Mouse (Mus musculus) urinary bladder, adult 2 months (tissue): Measurements from ENCODE around the gene Gm49405. TPM values are rescaled to one million over a fixed set of nuclear protein-coding genes. Genes with fewer than 3 reads are reported as not detected.
A peak's percentile ranks its signal among the peaks of the same experiment; 100 is the strongest.
"Not testable (repeated sequence)": the region's sequence is repeated elsewhere in the genome, so short reads cannot be mapped to it uniquely, and the experiment has no call there.

Source experiments
- DNase-seq: peaks from one replicate; pipeline ENCODE4 v3.0.0; 2022; ENCODE audit warnings: low spot score
- polyA plus RNA-seq: library from polyadenylated mRNA; depleted of rRNA; stranded (reverse); fragments of >200 nt; gene quantifications from 2 replicates; pipeline ENCODE4 v1.2.3, GENCODE M21; 2012; rRNA removed

The Gm49405 gene
- 3.2 and 3.6 TPM in 2 replicates for polyA plus RNA-seq

DNA sequence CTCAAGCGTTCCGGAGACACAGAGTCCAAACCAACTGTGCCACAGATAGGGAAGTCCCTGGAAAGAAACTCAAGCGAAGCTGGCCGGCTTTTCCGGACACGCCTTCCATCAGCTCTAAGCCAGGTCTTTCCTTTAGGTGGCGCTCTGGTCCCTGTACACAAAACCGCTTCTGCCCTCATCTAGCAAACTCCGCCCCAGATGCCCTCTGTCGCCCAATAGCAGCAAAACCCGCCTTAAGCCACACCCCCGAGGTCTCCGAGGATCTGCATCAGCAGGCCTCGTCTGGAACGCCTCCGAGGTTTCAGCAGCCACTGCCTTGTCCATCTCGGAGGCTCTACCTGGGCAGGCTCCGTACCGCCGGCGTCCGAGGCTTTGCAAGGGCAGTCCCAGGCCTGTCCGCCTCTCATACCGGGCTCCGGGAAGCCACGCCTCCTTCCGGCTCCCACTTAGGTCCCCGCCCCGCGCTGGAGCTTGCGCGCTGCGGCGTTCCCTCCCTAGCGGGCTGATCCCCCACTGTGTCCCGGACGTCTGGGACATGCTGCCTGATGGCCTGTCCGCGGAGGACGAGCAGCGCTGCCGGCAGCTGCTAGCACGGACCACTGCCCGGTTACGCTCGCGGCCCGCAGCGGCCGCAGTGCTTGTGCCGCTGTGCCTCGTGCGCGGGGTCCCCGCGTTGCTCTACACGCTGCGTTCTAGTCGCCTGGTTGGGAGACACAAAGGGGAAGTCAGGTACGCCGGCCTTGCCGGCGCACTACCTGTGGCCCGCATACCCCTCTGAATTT is at the start of gene Gm49405, which contains the start of gene Nudt8:
Gene Gm49405 (plus strand): TSS at position 508 of the 782 bp plus-strand sequence.
Gene Nudt8 (plus strand): TSS at position 462 of the 782 bp plus-strand sequence.
- DNase-seq, result peak; percentile 95

DNA sequence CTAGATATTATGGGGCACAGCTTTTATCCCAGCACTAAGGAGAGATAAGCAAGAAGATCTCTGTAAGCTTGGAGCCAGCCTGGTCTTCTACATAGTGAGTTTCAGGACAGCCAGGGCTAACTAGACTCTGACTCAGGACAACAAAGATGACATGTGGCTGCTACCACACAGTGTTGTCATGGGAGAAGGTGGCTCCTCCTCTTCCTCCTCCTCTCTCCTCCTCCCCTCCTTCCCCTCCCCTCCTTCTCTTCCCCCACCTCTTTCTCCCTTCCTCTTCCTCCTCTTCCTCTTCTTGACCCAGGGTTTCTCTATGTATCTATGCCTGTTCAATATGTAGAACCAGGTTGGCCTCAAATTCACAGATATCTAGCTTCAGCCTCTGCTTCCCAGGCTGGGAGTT is 49.0 kb upstream of the Gm49405 start:
- DNase-seq, result no peak

DNA sequence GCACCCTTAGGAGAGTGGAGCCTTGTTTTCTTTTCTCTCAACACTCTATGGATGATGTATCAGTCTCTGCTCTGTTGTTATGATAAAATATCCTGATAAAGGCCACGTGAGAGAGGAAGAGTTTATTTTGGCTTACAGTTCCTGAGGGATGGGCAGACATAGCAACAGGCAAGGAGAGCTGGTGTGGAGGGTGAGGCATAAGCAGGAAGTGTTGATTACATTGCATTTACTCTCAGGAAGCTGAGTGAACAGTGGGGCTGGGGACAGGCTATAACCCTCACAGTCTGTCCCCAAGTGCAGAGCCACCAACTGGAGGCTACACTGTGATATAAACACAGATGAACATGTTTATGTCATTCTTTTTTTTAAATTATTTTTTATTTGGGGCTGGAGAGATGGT is 48.3 kb upstream of the Gm49405 start:
- no peak for DNase-seq

DNA sequence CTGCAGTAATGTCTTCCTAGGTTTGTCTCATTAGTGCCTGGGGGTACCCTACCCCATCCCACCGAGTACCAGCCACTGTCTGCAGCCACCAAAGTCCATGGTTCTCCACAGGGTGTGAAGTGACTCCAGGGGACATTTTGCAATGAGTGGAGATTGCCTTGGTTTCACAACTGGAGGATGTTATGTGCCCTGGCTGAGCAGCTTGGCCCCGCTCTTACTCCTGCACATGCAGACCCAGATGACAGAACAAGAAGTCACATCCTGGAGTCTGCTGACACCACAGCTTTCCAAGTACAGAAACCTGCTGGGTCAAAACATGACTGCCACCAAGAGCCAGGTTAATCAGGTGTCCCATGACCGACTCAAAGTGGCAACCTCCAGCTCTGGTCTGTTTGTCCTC is 45.4 kb upstream of the Gm49405 start:
- DNase-seq, result no peak

DNA sequence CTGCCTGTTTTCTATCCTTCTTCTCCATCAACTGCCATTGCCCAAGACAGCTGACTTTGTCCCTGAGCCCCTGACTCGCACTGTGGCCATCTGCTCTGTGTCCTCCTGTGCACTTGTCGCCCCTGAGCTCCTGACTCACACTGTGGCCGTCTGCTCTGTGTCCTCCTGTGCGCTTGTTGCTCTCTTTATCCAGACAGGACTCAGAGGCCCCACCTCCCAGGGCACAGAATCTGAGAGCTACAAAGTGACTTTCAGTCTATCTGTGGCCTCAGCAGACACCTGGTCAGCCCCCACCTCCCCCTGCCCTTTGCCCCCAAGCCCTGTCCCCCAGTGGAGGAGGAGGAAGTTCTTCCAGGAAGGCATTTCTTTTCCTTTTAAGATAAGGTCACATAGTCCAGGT is 44.6 kb upstream of the Gm49405 start:
- no peak for DNase-seq

DNA sequence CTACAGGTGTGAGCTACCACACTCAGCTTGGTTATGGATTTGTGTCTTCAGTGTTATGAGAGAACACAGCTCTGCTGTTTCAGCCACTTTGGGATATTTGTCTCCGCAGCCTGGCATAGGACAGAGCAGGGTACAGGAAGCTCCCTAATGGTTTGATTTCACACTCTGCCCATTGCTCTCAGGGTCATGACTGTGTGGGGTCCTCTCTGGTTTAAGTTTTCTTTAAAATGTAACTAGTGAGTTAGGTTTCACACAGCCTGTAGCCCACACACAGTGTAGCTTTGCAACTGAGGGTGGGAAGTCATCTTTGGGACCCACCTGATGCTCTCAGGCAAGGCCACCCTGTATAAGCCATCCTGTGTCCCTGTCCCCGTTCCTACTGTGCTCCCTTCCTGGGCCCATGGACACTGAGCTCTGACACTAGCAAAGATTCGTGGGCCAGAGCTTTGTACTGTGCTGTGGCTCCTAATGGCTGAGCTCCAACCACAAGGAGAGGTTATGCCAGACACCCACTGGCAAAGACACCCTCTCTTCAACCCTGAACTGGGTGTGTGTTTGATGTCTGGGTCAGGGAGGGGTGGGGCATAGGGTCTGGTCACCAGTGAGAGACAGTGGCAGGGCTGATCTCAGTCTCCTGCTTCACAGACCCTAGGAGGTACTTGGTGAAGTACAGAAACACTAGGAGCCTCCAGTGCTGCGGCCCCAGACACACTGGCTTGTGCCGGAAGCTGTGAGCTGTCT is 43.0 kb upstream of the Gm49405 start:
- DNase-seq, result not testable (repeated sequence)

DNA sequence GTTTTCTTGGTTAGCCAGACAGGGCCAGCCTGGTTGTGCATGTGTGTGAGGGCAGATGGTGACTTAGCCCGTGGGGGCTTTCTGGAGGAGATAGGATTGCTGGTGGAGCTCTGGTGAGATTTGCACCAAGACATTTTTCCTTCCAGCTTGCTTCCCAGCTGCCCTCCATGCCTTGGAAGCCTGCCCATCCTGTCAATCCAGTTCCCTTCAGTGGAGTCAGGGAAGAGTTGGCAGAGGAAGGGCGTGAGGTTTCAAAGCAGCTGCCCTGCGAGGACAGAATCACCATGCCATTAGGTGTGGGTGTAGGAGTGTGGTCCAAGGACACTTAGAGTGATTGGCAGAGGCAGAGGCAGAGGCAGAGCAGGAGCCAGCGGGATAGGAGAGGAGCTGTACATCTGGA is 42.0 kb upstream of the Gm49405 start, which contains the start of gene Aldh3b3:
Gene Aldh3b3 (plus strand): TSS at position 176 of the 400 bp plus-strand sequence.
- DNase-seq, result no peak

DNA sequence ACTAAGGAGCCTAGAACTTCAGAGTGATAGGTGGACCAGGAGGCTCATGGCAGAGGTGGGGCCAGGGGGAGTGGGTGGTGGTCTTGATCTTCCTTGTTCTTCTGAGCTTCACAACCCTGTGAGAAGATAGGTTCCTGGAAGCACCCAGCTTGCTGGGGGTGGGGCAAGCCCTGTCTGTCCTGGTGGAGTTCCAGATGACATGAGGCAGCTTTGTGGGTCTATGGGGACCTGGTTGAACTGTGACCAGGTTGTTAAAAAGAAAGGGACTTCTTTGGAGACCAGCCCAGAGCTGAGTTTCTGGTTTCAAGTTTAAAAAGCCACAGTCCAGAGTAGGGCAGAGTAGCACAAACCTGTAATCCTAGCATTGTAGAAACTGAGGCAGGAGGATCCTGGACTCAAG is 41.4 kb upstream of the Gm49405 start:
- no peak for DNase-seq

DNA sequence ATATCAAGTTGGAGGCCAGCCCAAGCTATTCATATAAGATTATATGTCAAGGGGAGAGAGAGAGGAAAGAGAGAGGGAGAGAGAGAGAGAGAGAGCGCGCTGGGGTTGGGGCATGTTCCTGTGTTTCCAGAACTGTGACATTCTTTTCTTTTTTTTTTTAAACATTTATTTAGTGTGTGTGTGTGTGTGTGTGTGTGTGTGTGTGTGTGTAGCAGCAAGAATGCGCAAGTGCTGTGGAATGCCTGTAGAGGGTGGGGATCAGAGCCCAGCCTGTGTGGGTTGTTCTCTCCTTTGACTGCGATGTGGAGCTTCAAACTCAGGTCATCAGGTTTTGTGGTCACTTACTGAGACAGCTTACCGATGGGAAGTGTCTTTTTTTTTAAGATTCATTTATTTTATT is 40.2 kb upstream of the Gm49405 start:
- DNase-seq, result no peak

DNA sequence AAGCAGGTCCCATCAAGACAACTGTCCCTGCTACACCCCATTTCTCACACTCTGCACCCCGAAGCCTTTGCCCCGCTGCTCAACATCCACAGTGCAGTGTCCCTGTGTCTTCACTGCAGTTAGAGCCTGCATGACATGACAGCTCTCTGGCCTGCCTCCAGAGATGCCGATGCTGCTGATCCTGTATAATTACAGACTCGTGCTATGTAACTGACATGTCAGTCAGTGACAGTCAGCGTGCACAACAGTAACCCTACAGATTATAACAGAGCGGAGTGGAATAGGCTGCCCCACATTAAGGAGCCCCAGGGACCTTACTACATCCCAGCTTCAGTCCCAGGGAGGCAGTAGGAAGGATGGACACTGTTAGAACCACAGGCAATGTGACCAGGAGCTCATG is 38.6 kb upstream of the Gm49405 start:
- not testable (repeated sequence) for DNase-seq

DNA sequence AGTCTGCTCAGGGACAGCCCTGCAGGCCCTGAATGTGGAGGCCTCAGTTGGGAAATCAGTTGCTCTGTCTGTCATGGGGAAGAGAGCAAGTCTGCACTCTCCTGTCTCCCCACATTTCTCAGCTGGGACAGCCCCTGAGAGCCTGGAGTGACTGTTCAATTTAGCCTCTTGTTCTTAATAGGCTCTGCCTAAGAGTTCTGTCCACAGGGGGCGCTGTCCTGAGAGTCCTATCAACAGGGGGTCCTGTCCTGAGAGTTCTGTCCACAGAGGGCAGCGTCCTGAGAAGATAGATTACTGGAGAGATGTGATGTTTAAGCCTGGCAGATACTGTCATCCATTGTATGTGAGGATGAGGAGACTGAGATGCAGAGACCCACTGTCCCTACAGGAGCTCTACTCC is 38.0 kb upstream of the Gm49405 start:
- DNase-seq, result no peak

DNA sequence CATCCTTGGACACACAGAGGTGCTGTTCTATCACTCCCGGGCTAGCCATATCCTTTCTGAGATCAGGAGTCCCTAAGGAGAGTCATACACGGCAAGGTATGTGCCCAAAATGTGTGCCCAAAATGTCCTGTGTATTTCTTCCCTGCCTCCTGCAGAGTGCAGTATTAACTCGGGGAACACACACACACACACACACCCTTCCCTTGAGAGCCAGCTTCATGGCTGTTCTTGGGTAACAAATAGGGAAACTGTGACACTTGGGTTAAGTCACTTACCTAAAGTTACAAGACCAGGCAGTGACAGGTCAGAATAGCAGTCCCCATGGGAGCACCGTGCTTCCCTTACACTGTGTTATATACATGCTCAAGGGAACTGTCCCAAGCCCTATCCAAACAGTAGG is 36.4 kb upstream of the Gm49405 start:
- DNase-seq, result no peak

DNA sequence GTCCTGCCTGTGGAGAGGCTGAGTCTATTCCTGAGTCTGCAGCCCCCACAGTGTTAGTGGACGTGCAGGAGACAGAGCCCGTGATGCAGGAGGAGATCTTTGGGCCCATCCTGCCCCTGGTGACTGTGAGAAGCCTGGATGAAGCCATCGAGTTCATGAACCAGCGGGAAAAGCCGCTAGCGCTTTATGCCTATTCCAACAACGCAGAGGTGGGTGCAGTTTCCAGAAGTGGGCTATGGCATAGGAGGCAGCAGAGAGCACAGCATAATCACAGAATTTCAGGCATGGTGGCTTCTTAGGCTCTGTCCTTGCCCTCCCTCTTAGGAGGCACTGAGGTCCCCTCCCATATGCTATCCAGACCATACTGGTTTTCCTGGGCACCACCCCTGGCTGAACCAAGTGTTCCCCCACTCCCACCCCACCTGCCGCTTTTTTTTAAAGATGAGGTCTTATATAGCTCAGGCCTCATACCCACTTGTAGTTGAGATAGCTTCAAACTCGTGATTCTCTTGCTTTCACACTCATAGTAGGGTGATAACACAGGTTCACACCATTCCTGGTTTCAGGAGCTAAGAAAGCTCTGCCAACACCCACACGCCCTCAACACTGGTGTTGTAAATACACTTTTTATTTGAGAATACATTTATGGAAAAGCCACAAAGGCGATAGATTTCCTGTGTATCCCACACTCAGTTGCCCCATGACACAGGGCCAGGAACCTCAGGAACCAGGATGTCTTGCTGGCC is 33.9 kb upstream of the Gm49405 start:
- no peak for DNase-seq

DNA sequence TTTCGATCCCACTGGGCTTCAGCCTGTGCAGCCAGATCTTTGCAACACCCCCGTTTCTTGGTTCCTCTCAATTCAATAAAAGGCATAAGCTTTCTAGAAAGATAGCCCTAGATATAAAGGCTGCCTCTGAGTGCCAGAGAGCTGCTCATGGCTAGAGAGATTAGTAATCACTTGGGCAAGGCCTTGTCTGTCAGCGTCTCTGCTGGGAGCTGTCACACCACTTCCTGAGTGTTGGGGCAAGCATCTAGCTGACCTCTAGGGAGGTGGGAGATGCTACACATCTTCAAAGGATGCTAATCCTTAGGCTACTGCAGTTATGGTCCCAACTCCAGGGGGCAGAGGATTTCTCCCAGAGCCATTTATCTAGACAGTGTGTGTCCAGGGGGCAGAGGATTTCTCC is 33.2 kb upstream of the Gm49405 start:
- DNase-seq, result no peak

DNA sequence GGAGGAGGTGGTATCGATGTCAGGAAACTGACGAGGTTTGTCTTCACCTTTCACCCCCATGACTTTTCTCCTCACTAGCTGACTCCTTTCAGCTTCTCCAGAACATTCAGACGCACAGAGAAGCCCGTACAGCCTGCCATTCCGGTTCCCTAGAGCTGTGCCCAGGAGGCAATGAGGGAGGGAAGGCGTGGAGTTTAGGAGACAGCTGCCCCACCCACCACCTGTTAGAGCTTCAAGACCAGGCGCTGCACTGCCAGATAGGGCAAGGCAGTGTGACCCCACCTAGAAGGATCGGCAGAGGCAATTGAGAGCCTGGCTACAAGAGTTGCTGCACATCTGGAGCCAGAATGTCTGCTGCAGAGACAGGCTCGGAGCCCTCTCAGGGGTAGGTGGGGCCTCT is 28.2 kb upstream of the Gm49405 start, which contains the start of gene Aldh3b2:
Gene Aldh3b2 (plus strand): TSS at position 100 of the 400 bp plus-strand sequence.
- no peak for DNase-seq

DNA sequence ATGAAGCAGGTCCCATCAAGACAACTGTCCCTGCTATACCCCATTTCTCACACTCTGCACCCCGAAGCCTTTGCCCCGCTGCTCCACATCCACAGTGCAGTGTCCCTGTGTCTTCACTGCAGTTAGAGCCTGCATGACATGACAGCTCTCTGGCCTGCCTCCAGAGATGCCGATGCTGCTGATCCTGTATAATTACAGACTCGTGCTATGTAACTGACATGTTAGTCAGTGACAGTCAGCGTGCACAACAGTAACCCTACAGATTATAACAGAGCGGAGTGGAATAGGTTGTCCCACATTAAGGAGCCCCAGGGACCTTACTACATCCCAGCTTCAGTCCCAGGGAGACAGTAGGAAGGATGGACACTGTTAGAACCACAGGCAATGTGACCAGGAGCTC is 25.8 kb upstream of the Gm49405 start:
- DNase-seq, result not testable (repeated sequence)

DNA sequence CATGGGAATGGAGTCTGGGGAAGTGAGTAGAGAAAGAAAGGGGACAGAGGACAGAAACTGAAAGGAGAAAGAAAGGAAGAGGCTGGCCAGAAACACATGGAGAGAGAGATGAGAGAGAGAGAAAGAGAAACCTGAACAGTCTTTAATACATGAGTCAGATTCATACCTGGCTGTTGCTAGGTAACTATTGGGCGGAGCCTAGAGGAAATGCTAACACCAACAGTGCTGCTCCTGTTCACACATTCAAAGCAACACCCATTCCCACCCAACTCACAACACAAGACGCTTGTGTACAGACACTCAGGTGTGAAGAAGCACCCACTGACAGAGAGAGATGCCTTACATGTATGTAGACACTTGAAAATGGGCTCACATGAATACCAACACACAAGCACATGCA is 24.6 kb upstream of the Gm49405 start:
- no peak for DNase-seq

DNA sequence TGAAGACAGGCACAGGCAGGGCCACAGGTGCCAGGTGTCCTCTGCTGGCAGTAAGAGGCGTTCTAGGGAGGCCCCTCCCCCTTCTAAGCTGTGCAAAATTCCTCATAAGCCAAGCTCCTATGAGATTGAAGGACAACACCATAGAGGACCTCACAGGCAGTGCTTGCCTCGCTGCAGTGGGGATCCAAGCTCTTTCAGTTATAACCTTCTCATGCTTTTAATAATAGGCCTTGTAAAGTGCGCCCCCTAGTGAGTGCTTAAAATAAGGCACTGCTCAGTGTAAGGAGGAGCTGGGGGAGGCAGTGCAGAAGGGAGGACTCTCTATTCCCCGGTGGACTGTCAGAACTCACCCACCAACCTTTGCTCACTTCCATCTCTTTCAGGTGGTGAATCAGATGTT is 20.1 kb upstream of the Gm49405 start:
- DNase-seq, result no peak

DNA sequence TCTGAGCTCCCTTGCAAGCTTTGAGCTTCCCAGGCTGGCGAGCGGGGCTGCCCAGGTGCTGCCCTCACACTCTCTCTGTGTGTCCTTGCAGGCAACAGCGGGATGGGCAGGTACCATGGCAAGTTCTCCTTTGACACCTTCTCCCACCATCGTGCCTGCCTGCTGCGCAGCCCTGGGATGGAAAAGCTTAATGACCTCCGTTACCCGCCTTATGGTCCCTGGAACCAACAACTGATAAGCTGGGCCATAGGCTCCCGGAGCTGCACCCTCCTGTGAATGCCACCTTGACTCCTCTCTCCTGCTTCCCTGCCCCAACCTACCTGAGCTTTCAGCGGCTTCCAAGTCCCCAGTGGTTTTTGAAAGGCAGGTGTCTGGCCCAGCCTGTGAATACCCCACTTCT is 19.5 kb upstream of the Gm49405 start:
- DNase-seq, result no peak

DNA sequence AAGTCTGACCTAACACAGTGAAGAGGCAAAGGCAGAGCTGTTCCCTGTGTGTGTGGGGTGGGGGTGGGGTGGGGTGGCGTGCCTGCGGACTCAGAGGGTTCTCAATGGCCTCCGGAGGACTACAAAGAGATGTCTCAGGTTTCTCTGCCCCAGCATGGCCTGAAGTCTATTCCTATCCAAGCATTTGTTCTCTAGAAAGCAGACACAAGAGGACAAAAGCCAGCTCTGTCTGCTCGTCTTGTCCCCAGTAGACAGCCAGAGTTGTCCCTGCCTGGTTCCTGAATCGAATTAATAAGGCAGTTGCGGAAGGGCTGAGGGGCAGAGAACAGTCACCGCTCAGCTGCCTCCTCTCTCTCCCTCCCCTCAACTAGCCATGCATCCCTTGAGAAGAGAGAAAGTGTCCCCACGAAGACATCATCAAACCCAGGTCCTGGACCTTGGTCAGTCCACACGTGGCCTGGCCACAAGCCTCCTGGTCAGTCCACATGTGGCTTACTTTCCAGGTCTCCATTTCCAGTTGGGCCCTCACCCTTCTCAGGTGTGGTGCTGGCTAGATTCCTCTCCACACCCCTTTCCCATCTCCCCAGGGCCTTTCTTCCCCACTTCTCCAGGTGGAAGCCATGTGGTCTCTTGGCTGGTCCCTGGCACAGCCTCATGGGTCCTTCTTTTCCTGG is 16.8 kb upstream of the Gm49405 start:
- DNase-seq, result no peak

DNA sequence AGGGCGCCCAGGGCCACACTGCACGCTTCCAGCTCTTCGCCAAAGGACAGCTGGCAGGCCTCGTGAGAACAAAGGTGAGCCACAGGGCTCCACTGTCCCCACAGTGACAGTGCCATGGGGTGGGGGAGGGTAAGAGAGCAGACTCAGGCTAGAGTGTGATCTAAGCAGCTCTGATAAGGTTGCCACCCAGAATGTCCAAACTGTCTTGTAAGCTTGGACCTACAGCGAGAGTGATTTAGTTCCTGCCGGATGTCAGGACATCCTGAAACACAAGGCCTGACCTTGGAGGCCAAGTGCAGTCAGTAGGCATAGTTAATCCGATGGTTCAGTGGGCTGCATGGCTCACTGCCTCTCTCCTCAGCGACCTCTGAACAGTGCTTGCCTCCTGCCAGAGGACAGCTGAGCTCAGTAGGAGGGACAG is 15.2 kb upstream of the Gm49405 start:
- DNase-seq, result no peak

DNA sequence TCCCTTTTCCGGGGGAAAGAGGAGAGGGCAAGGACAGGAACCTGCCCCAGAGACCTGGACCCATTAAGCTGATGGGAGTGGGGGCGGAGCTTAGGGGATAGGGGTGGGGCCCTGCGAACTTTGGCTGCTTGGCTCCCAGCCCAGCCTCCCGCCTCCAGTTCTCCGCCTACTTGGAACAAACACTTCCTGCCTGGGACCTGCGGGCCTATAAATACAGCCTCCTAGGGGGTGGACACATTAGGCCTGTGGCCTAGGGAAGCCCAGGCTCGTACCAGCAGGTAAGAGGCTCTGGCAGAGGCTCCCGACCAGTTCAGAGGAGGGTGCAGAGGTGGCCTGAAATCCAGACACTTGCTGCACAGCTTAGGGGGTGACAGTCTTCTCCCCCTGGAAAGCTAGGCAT is 14.1 kb upstream of the Gm49405 start, which contains the start of gene Acy3:
Gene Acy3 (plus strand): TSS at position 237 of the 400 bp plus-strand sequence.
- peak; percentile 48 for DNase-seq
